Mouse (Mus musculus) heart, postnatal 36 days (tissue): ENCODE data around the gene Il17d. TPM values are rescaled to one million over a fixed set of nuclear protein-coding genes. Genes with fewer than 3 reads are reported as not detected.

Experiments used
- DNase-seq, 2 experiments: peaks; one replicate each; pipeline ENCODE4 v3.0.0; 2021 to 2022
- intact Hi-C: fragments of 180-260 bp; cut with DNase I; formaldehyde crosslinking; loops from one replicate; pipeline ENCODE4 v1.15.1; 2025
- total RNA-seq, 2 experiments: library from RNA; stranded (reverse); gene quantifications; 2 replicates each; pipeline ENCODE4 v1.2.3; 2021

The Il17d gene
- 1 to 10 TPM; 2.5 to 4.9 TPM for total RNA-seq

DNA sequence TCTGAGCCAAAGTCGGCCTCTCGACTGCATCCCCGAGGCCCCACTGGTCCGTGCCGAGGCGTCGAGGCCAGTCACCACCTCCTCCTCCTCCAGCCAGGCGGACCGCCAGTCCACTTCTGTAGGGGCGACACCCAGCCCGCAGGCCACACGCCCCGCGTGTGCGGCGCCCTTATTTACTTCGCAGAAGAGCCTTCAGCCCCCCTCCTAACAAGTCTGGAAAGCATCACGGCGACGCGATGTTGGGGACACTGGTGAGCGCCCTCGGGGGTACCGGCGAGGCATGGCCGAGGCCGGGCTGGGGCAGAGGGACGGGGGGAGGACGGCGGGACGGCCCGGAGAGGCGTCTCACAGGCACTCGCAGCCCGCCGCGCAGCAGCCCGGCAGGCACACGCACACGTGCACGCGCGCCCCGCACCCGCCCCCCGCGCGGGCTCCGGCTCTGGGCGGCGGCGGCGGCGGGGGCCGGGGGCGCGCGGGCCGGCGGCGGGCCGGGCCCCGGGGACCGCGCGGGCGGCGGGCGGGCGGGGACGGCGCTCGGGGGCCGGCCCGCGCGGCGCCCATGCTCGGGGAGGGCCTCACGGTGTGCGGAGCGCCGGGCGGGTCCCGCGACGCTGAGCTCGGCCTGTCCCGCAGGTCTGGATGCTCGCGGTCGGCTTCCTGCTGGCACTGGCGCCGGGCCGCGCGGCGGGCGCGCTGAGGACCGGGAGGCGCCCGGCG is at the start of gene Il17d:
Gene Il17d (plus strand): TSS at position 107 of the 717 bp plus-strand sequence.
- peak; percentile 34 to 53 for DNase-seq
- intact Hi-C loops = no loop called here

DNA sequence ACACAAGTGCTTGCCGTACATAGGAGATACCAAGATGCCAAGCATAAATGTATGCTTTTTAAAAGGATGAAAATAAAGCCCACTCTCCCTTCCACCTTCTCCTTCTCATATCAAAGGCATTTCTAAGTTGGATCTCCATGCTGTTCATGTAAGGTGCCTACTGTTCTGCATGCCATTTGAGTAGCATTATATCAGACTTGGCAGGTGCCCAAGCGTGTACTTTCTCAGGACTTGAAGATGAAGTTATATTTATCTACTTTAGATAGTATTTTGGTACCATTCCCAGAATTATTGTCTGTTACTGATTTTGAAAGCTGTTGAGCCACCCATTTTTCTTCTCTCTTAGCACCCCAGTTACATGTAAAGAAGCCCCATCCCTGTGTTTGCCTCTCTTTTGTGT is 49.5 kb upstream of the Il17d start:
- intact Hi-C loops = no loop called here
- DNase-seq = no peak

DNA sequence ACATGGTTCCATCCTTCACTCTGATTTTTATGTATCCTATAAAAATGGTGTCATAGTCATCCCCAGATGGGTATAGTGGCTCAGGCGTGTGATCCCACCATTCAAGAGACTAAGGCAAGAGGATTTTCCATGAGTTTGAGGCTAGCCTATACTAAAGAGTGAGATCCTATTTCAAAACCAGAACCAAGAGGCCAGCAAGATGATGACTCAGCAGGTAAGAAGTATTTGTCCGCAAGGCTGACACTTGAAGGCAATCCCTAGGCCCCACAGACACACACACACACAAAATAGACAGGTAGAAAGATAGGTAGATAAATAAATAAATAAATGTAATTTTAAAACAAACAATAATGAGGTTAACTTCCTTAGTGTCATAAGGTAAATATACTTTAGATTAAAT is 42.3 kb upstream of the Il17d start:
- no peak for DNase-seq
- intact Hi-C loops = no loop called here

DNA sequence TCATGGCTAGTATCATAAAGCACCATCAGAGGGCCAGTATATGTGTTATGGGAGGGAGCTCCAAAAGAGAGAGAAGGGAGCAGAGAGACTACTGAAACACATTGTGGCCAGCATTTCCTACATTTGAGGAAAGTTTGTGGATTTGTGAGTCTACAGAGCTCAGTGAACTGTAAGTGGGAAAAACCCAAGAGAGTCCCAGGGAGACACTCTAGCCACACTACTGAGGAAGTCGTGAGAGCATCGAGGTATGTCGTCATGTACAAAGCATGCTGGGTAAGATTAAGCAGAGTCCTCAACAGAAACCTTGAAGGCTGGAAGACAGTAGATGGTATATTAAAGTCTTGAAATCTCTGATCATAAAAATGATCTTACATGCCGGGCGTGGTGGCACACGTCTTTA is 40.4 kb upstream of the Il17d start:
- intact Hi-C loops = no loop called here
- DNase-seq = no peak

DNA sequence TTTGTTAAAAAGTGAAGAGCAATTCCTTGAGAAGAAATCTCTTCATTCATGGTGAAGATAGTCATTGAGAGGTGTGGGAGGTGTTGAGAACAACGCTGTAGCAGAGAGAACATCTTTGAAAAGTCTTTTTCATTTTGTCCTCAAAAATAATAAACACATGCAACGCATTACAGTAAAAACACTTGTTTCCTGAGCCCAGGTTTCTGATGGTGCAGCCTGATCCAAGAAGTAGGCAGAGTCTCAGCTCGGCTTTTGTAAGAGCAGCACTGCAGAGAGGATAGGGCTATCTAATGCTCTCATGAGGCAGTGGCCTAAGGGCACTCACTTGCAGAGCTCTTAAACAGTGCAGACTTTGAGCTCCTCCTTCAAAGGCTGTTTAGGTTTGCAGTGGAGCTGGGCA is 34.9 kb upstream of the Il17d start:
- no peak for DNase-seq
- intact Hi-C loops = no loop called here

- intact Hi-C loops = no loop called here
Observed at GRCm38 (mm10) chr14:57493840-57494239, 30.7 kb upstream of the Il17d start.

DNA sequence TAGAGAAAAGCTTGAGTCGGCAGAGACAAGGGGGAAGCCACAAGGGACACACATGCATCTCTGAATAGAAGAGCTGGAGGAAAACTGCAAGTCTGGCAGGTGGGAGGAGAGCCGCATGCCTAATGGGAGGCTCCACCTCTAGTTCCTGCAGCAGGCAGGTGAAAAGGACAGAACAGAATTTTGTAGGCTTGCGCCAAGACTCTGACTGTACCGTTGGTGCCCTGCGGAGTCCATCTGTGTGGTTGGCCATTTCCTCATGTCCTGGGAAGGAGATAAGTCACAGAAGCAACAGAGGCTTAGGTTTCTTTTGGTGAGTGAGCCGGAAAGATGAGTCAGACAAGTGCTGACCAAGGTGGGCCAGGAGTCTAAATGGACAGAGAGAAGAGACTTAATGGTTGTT is 20.8 kb upstream of the Il17d start:
- intact Hi-C loops = no loop called here

More at GRCm38 (mm10) chr14:57493840-57494239, 30.7 kb upstream of the Il17d start:
- no peak for DNase-seq

DNA sequence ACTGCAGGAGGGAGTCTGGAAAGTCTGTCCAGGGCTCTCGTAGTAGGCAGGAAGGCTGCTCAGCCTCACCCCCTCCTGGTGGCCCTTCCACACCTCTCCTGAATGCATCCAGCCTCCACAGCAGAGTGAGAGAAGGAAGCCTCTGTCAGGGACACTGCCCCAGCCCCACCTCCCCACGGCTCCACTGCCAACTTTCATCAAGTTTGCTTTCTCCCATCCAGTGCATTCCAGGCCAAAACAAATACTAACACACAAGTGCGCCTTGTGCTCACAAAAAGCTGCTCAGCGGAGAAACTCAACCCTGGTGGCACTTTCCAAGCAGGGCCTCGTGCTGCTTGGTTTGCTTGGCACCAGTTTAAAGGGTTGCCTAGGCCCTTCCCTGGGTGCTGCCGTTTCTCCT is 15.0 kb upstream of the Il17d start:
- DNase-seq = no peak
- intact Hi-C loops = no loop called here

More for the DNA sequence above, 20.8 kb upstream of the Il17d start:
- DNase-seq = no peak

- intact Hi-C loops = no loop called here
- no peak for DNase-seq
Observed at GRCm38 (mm10) chr14:57515156-57515762, 9.3 kb upstream of the Il17d start.

GRCm38 (mm10) chr14:57517001-57517400 is 7.6 kb upstream of the Il17d start:
- no peak for DNase-seq
- intact Hi-C loops = no loop called here

DNA sequence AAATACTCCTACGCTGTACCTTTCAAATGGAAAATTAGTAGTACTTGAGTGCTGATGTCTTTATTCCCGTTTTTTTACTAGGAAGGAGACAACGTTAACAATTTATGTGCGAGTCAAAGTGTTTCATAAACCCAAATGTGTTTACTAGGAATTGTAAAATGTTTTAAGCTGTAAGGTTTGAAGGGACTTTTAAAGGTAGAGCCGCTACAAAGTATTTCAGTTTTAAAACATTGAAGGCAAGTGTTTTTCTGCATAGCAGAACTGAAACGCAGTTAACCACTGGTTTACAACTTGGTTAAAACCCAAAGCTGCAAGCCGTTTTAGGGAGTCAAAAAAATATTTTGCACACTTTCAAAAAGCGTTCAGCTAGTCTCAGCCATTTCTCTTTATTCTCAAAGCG is 815 bp upstream of the Il17d start:
- intact Hi-C loops = no loop called here
- DNase-seq = no peak

DNA sequence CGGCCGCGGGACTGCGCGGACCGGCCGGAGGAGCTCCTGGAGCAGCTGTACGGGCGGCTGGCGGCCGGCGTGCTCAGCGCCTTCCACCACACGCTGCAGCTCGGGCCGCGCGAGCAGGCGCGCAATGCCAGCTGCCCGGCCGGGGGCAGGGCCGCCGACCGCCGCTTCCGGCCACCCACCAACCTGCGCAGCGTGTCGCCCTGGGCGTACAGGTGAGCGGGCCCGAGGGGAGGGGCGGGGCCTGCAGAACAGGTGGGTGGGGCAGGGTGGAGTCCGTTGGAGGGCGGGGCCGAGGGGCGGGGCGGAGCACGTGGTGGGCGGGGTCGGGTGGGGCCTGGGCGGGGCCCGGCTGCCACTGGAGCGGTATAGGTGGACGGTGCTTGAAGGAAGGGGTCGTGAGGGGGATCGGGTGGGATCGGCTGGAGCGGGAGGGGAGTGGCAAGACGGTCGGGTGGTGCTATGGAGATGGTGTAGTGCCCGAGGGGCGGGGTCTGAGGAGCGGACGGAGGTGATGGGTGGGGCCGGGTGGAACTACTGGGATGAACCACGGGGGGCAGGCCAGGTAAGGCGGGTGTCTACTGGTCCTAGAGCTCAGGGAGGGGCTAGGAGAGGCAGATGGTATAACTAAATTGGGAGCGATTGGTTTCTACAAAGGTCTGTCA is 942 bp downstream of the Il17d start:
- intact Hi-C loops = no loop called here

GRCm38 (mm10) chr14:57526050-57526623 is 1.6 kb downstream of the Il17d start:
- intact Hi-C loops = no loop called here
- DNase-seq = no peak

More for the DNA sequence above, 942 bp downstream of the Il17d start:
- peak; percentile 24 to 61 for DNase-seq

GRCm38 (mm10) chr14:57527122-57527521 is 2.5 kb downstream of the Il17d start:
- intact Hi-C loops = no loop called here
- DNase-seq = no peak

- intact Hi-C loops = no loop called here
- no peak for DNase-seq
Observed at GRCm38 (mm10) chr14:57527598-57527997, 3.0 kb downstream of the Il17d start.

- intact Hi-C loops = no loop called here
Observed at GRCm38 (mm10) chr14:57529086-57529785, 4.7 kb downstream of the Il17d start.

DNA sequence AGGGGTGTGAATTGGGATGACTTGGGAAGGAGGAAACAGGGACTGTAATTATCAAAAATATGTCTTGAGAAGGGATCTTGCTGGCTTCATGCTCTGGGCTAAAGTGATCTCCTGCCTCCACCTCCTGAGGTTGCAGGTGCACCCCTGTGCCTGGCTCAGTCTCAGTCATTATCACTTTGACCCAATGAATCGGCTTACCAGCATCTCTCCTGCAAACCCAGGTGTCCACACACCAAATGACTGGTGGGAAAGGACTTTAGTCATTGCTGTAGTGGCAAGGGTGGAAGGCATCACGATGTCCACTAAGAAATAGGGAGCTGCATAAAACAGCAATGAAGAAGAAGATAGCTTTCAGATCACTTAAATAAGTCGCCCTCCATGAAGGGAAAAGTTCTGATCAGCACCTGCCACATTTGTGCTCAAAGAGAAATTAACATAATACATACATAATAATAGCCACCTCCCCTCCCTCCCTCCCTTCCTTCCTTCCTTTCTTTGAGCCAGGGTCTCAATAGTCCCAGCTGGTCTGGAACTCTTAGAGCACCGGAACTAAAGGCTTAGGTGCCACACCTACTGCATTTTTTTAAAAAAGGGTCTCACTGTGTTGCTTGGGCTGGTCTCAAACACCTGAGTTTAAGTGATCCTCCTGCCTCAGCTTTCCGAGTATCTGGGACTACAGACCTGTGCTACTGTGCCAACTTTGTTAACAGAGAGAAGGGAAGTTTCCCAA is 5.4 kb downstream of the Il17d start:
- intact Hi-C loops = no loop called here
- DNase-seq = no peak

More at GRCm38 (mm10) chr14:57529086-57529785, 4.7 kb downstream of the Il17d start:
- DNase-seq = peak; percentile 37 to 56

- intact Hi-C loops = no loop called here
- DNase-seq = no peak
Observed at GRCm38 (mm10) chr14:57532577-57532976, 8.0 kb downstream of the Il17d start.

DNA sequence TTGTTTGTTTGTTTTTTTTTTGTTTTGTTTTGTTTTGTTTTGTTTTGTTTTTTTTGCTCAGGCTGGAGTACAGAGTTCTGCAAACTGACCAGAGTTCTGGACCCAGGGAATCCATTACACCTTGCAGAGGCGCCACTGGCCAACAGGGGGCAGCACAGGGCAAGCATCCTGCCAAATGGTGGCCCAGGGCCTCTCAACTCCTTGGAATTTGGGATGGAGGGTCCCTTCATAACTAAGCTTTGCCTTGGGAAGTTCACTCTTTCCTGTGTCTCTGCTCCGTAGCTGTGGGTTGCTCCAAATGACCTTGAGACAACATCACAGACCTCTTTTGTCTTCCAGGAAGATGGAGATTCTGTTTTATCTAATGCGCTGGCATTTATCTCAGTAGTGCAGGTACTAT is 8.6 kb downstream of the Il17d start:
- peak; percentile 63 to 72 for DNase-seq
- intact Hi-C loops = loop anchor here (1.0 kb wide), 1 partner anchor 86 kb away; no protein-coding TSS in a partner anchor

- DNase-seq = no peak
- intact Hi-C loops = loop anchor here (1.0 kb wide), 1 partner anchor 85 kb away; no protein-coding TSS in a partner anchor
Observed at GRCm38 (mm10) chr14:57533841-57534240, 9.3 kb downstream of the Il17d start.
